Mouse (Mus musculus): ENCODE measurements around the gene Hsd17b7. TPM values are rescaled to one million over a fixed set of nuclear protein-coding genes. Genes with fewer than 3 reads are reported as not detected.
"Not testable (repeated sequence)": the region's sequence is repeated elsewhere in the genome, so short reads cannot be mapped to it uniquely, and the experiment has no call there.

Hsd17b7 gene
- polyA plus RNA-seq, 1 experiment, result 1.8 TPM

DNA sequence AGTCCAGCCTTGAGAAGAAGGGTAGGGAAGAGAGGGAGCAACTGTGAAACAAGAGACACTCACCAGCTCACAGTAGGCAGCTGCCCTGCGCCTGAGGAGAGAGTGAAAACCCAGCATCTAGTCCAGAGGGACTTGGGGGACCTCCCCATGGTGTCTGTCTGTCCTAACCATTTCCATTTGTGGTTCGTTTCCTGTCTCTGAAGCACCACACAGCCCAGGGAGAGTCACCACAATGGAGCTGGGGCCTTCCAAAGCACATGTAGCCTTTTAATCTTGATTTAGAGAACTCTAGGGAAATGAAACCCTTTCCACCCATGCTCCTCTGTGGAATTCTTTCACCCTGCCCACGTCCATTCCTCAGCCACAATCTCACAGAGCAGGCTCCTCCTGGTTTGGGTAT lies 36.3 kb upstream of the Hsd17b7 start:
- H3K27me3 ChIP-seq (ENCODE audit: control insufficient read depth, insufficient read depth, low read length), result no peaks in the 10 kb centered on the region
- no peak for DNase-seq (ENCODE audit: low read depth in 1 of 2, low spot score in 2 of 2)
- no peaks in the 10 kb centered on the region for H3K4me1 ChIP-seq (ENCODE audit: control insufficient read depth, insufficient read depth, insufficient read length)
- TF ChIP-seq CTCF (IDR thresholded peaks at IDR 0.05; ENCODE audit: extremely low read depth, insufficient read depth, insufficient read length, insufficient replicate concordance) (no peak), POLR2A (IDR thresholded peaks at IDR 0.05; ENCODE audit: low read depth, low read length) (no peak)
- WGBS, result 73% methylated on average over 3 of the region's 3 CpGs
- no peaks in the 10 kb centered on the region for H3K36me3 ChIP-seq (ENCODE audit: control insufficient read depth, insufficient read depth, low read length)
- no peak overlapping the region for H3K4me3 ChIP-seq (ENCODE audit: extremely low read depth, insufficient read depth, insufficient read length)
- no peak overlapping the region for H3K27ac ChIP-seq (ENCODE audit: insufficient read depth, low read length)

DNA sequence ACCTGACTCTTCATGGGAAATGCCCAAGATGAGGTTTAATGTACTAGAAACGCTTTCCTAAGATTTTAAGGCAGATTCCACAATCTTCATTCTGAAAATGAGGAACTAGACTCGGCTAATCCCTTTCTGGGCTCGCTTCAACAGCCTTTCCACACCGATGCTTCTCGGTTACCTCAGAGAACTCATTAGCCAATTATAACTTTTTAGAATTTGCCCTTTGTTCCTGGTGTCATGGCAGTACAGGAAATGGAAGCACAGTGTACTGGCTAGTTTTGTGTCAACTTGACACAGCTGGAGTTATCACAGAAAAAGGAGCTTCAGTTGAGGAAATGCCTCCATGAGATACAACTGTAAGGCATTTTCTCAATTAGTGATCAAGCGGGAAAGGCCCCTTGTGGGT lies 24.9 kb upstream of the Hsd17b7 start:
- not testable (repeated sequence) for H3K27ac ChIP-seq (ENCODE audit: insufficient read depth, low read length); H3K4me1 ChIP-seq (ENCODE audit: control insufficient read depth, insufficient read depth, insufficient read length); DNase-seq (ENCODE audit: low read depth in 1 of 2, low spot score in 2 of 2); H3K4me3 ChIP-seq (ENCODE audit: extremely low read depth, insufficient read depth, insufficient read length); H3K27me3 ChIP-seq (ENCODE audit: control insufficient read depth, insufficient read depth, low read length); H3K36me3 ChIP-seq (ENCODE audit: control insufficient read depth, insufficient read depth, low read length)
- 90% methylated on average over 6 of the region's 6 CpGs for WGBS

DNA sequence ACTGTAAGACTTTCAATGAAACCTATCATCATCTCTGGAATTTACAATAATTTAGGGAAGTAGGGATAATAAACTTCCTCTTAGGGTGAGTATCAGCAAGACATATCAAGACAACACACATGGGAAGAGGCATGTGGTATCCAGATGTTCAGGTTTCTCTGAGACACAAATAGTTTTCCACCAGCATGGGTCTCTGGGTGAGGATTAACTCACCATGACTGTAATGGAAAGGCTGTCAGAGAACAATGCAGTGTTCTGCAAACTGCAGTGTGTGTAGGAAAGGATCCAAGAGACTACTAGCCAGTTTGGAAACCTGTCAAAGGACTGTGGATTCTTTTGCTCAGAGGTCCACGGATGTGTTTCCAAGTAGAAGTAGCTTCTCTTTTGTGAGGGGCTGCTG lies 17.1 kb upstream of the Hsd17b7 start:
- Histone ChIP-seq H3K27ac (ENCODE audit: insufficient read depth, low read length) (no peak overlapping the region), H3K4me3 (ENCODE audit: extremely low read depth, insufficient read depth, insufficient read length) (no peak overlapping the region), H3K4me1 (ENCODE audit: control insufficient read depth, insufficient read depth, insufficient read length) (no peaks in the 10 kb centered on the region), H3K27me3 (ENCODE audit: control insufficient read depth, insufficient read depth, low read length) (no peaks in the 10 kb centered on the region), H3K36me3 (ENCODE audit: control insufficient read depth, insufficient read depth, low read length) (no peaks in the 10 kb centered on the region)
- no peak for DNase-seq (ENCODE audit: low read depth in 1 of 2, low spot score in 2 of 2)
- no peak for TF ChIP-seq POLR2A (IDR thresholded peaks at IDR 0.05; ENCODE audit: low read depth, low read length)
- no peak for TF ChIP-seq CTCF (IDR thresholded peaks at IDR 0.05; ENCODE audit: extremely low read depth, insufficient read depth, insufficient read length, insufficient replicate concordance)
- WGBS, result 65% methylated on average over 1 of the region's 1 CpGs

DNA sequence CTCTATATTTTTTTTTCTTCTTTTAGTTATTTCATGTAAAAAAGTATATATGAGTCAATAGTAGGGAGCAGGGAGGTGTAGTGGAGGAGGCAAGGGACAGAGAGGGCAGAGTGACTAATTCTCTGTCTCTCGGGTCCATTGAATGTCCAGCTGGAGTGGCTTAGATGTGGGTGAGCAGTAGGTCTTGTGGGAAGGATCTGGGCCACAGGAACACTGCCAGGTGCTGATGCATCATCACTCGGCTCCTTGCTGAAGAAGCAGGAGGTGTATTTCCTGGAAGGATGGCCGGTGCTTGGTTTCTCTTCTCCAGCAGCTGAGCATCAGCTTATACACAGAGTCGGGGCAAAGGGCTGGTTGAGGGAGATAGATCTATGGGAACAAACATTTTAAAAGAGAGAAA lies 8.6 kb upstream of the Hsd17b7 start:
- H3K27me3 ChIP-seq (ENCODE audit: control insufficient read depth, insufficient read depth, low read length), result no peaks in the 10 kb centered on the region
- H3K27ac ChIP-seq (ENCODE audit: insufficient read depth, low read length), result no peak overlapping the region
- WGBS, result 79% methylated on average over 4 of the region's 4 CpGs
- no peak overlapping the region for H3K4me3 ChIP-seq (ENCODE audit: extremely low read depth, insufficient read depth, insufficient read length)
- DNase-seq (ENCODE audit: low read depth in 1 of 2, low spot score in 2 of 2), result no peak
- H3K36me3 ChIP-seq (ENCODE audit: control insufficient read depth, insufficient read depth, low read length), result no peaks in the 10 kb centered on the region
- no peaks in the 10 kb centered on the region for H3K4me1 ChIP-seq (ENCODE audit: control insufficient read depth, insufficient read depth, insufficient read length)
- TF ChIP-seq POLR2A (IDR thresholded peaks at IDR 0.05; ENCODE audit: low read depth, low read length) (no peak), CTCF (IDR thresholded peaks at IDR 0.05; ENCODE audit: extremely low read depth, insufficient read depth, insufficient read length, insufficient replicate concordance) (no peak)

DNA sequence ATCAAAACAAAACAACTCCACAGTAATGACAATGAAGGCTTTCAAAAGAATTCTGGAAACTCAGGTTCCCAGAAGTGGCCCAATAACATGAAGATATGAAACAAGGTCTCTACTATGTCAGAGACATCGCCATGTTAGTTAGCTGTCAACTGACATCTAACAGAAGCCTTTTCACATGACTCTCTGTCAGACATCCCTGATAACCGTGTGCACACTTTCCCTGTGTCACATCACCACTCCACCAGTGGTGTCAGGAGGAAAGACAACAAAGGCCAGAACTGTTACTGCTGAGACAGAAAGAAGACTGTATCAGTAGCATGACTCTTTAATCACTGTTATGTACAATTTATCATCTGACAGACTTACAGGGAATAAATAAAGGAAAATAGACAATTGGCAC lies 3.0 kb upstream of the Hsd17b7 start:
- Histone ChIP-seq H3K4me3 (ENCODE audit: extremely low read depth, insufficient read depth, insufficient read length) (no peak overlapping the region), H3K27me3 (ENCODE audit: control insufficient read depth, insufficient read depth, low read length) (no peaks in the 10 kb centered on the region), H3K36me3 (ENCODE audit: control insufficient read depth, insufficient read depth, low read length) (no peaks in the 10 kb centered on the region), H3K4me1 (ENCODE audit: control insufficient read depth, insufficient read depth, insufficient read length) (no peaks in the 10 kb centered on the region), H3K27ac (ENCODE audit: insufficient read depth, low read length) (no peak overlapping the region)
- 80% methylated on average over 2 of the region's 2 CpGs for WGBS
- DNase-seq (ENCODE audit: low read depth in 1 of 2, low spot score in 2 of 2), result no peak
- TF ChIP-seq CTCF (IDR thresholded peaks at IDR 0.05; ENCODE audit: extremely low read depth, insufficient read depth, insufficient read length, insufficient replicate concordance) (no peak), POLR2A (IDR thresholded peaks at IDR 0.05; ENCODE audit: low read depth, low read length) (no peak)

DNA sequence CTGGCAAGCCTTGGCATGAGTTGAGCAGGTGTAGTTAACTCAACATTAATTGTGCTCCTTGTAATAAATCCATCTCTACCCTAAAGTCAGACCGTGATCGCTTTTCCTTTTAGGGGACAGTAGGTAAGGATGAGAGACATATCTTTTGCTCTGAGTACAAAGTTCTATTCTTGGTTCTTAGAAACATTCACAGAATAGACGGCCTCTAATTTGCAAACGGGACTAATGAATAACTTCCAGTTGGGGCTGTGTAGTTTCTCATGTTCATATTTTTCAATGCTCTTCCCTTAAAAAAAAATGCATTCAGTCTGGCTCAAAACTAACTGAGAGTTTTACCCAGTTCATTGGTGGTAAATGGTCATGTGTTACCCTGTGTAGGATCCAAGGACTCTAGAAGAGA lies 1.9 kb upstream of the Hsd17b7 start:
- no peak for TF ChIP-seq CTCF (IDR thresholded peaks at IDR 0.05; ENCODE audit: extremely low read depth, insufficient read depth, insufficient read length, insufficient replicate concordance)
- no peak for TF ChIP-seq POLR2A (IDR thresholded peaks at IDR 0.05; ENCODE audit: low read depth, low read length)
- H3K4me1 ChIP-seq (ENCODE audit: control insufficient read depth, insufficient read depth, insufficient read length), result no peaks in the 10 kb centered on the region
- H3K36me3 ChIP-seq (ENCODE audit: control insufficient read depth, insufficient read depth, low read length), result no peaks in the 10 kb centered on the region
- H3K27ac ChIP-seq (ENCODE audit: insufficient read depth, low read length), result no peak overlapping the region
- DNase-seq (ENCODE audit: low read depth in 1 of 2, low spot score in 2 of 2), result no peak
- H3K27me3 ChIP-seq (ENCODE audit: control insufficient read depth, insufficient read depth, low read length), result no peaks in the 10 kb centered on the region
- WGBS, result 94% methylated on average over 4 of the region's 4 CpGs
- no peak overlapping the region for H3K4me3 ChIP-seq (ENCODE audit: extremely low read depth, insufficient read depth, insufficient read length)

DNA sequence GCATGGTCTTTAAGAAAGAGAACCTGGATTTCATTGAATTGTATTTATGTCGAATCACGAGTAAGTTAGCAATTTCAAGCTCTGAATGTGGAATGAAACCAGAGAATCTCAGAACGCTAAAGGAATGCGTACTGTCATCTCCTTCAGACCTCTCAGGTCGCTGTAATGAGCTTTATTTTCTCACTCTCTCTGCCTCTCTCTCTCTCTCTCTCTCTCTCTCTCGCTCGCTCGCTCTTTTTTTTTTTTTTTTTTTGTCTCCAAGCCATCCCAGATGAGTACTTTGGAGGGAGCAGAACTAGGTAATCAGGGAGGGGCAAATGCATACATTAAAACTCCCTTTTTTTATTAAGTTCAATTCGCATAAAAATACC lies 460 bp upstream of the Hsd17b7 start:
- Histone ChIP-seq H3K27ac (ENCODE audit: insufficient read depth, low read length) (no peak overlapping the region), H3K4me3 (ENCODE audit: extremely low read depth, insufficient read depth, insufficient read length) (peak overlapping the region; percentile 66), H3K36me3 (ENCODE audit: control insufficient read depth, insufficient read depth, low read length) (no peaks in the 10 kb centered on the region; the same call in none of the 2 replicates), H3K4me1 (ENCODE audit: control insufficient read depth, insufficient read depth, insufficient read length) (no peaks in the 10 kb centered on the region), H3K27me3 (ENCODE audit: control insufficient read depth, insufficient read depth, low read length) (no peaks in the 10 kb centered on the region)
- WGBS, result 1% methylated on average over 9 of the region's 9 CpGs
- DNase-seq (ENCODE audit: low read depth in 1 of 2, low spot score in 2 of 2), result no peak
- TF ChIP-seq CTCF (IDR thresholded peaks at IDR 0.05; ENCODE audit: extremely low read depth, insufficient read depth, insufficient read length, insufficient replicate concordance), result no peak
- no peak for TF ChIP-seq POLR2A (IDR thresholded peaks at IDR 0.05; ENCODE audit: low read depth, low read length)

Data from spleen, adult 2 months (tissue).